Mouse (Mus musculus) liver, embryonic 12.5 days (tissue): ENCODE data around the gene Otub1. TPM values are rescaled to one million over a fixed set of nuclear protein-coding genes. Genes with fewer than 3 reads are reported as not detected.

Experiments used
- ATAC-seq: fragments of 200-750 bp; cut with Nextera tagmentation; 2 replicates; pipeline ENCODE4 v1.8.0; 2017; ENCODE audit warnings: moderate number of reproducible peaks, mild to moderate bottlenecking, moderate library complexity
- H3K27ac ChIP-seq: fragments of 300-500 bp; sonication (generic); 2 replicates; pipeline ENCODE4 v1.5.1; 2016; ENCODE audit warnings: mild to moderate bottlenecking
- H3K27me3 ChIP-seq: fragments of 300-500 bp; sonication (generic); replicated peaks from 2 replicates; pipeline ENCODE4 v1.6.1; 2016; ENCODE audit warnings: mild to moderate bottlenecking, moderate library complexity
- H3K36me3 ChIP-seq: fragments of 300-500 bp; sonication (generic); 2 replicates; pipeline ENCODE4 v1.6.1; 2016; ENCODE audit warnings: mild to moderate bottlenecking, moderate library complexity
- H3K4me1 ChIP-seq: fragments of 300-500 bp; sonication (generic); 2 replicates; pipeline ENCODE4 v1.6.1; 2016
- H3K4me2 ChIP-seq: fragments of 300-500 bp; sonication (generic); 2 replicates; pipeline ENCODE4 v1.6.1; 2016; ENCODE audit warnings: mild to moderate bottlenecking, moderate library complexity
- H3K4me3 ChIP-seq: fragments of 300-500 bp; sonication (generic); 2 replicates; pipeline ENCODE4 v1.5.1; 2016; ENCODE audit warnings: mild to moderate bottlenecking, moderate library complexity
- H3K9ac ChIP-seq: fragments of 300-500 bp; sonication (generic); 2 replicates; pipeline ENCODE4 v1.6.1; 2016; ENCODE audit warnings: mild to moderate bottlenecking, moderate library complexity
- H3K9me3 ChIP-seq: fragments of 300-500 bp; sonication (generic); replicated peaks from 2 replicates; pipeline ENCODE4 v1.6.1; 2016; ENCODE audit warnings: mild to moderate bottlenecking, moderate library complexity
- WGBS: fragments of 180-500 bp; shearing (Covaris S2); methylation state at CpG from one replicate; pipeline ENCODE4 v1.1.7; 2016; ENCODE audit not compliant: insufficient replicate concordance; 5-methylcytosine and 5-hydroxymethylcytosine counted together
- polyA plus RNA-seq: library from polyadenylated mRNA; unstranded; fragments of >200 nt; fragmentation: Nextera tagmentation; extraction: Ambion mirVana; gene quantifications from 2 replicates; pipeline ENCODE4 v1.2.1, GENCODE M21; 2016

Gene Otub1
- polyA plus RNA-seq, 1 experiment from 2014 or later = 85.2 TPM

GRCm38 (mm10) chr19:7200427-7200826 lies 5.7 kb downstream of the Otub1 start:
- Histone ChIP-seq H3K27ac (no peak overlapping the region), H3K4me1 (peaks cover 37% of the 10 kb centered on the region), H3K36me3 (peaks cover 79% of the 10 kb centered on the region), H3K27me3 (no peaks in the 10 kb centered on the region), H3K4me2 (no peak overlapping the region), H3K4me3 (no peak overlapping the region), H3K9ac (no peak overlapping the region), H3K9me3 (no peaks in the 10 kb centered on the region)
- no peak for ATAC-seq
- 46% methylated on average over 1 of the region's 1 CpGs for WGBS

- 91% methylated on average over 13 of the region's 13 CpGs for WGBS
- Histone ChIP-seq H3K36me3 (peaks cover 73% of the 10 kb centered on the region), H3K9ac (no peak overlapping the region)
Observed at GRCm38 (mm10) chr19:7199089-7199488, 7.0 kb downstream of the Otub1 start.

DNA sequence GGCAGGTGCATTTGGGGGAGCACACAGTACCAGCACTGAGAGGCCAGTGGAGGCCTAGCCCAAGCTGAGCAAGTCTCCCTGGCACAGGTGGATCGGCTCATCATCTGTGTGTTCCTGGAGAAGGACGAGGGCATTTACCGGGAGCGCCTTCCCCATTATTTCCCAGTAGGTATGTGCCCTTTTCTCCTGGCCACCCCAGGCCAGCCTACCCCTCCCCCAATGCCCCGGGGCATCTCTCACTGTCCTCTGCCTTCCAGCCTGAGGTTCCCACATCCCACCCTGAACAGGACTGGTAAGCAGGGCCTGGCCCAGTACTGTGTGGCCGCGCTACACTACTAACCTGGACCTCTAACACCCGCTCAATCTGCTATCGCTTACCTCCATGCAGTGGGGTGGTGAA lies 8.7 kb downstream of the Otub1 start:
- Histone ChIP-seq H3K9me3 (no peaks in the 10 kb centered on the region), H3K27ac (no peak overlapping the region), H3K36me3 (peaks cover 57% of the 10 kb centered on the region), H3K4me1 (peaks cover 24% of the 10 kb centered on the region), H3K9ac (no peak overlapping the region), H3K4me2 (no peak overlapping the region), H3K4me3 (no peak overlapping the region), H3K27me3 (peaks cover 7% of the 10 kb centered on the region)
- WGBS = 92% methylated on average over 9 of the region's 9 CpGs
- 0 out of 2 replicates have a peak, but pooled peaks have one; percentile 29 for ATAC-seq

More at GRCm38 (mm10) chr19:7199089-7199488, 7.0 kb downstream of the Otub1 start:
- no peak for ATAC-seq
- Histone ChIP-seq H3K27ac (no peak overlapping the region), H3K9me3 (no peaks in the 10 kb centered on the region), H3K4me3 (no peak overlapping the region), H3K27me3 (no peaks in the 10 kb centered on the region), H3K4me2 (no peak overlapping the region), H3K4me1 (peaks cover 24% of the 10 kb centered on the region)

DNA sequence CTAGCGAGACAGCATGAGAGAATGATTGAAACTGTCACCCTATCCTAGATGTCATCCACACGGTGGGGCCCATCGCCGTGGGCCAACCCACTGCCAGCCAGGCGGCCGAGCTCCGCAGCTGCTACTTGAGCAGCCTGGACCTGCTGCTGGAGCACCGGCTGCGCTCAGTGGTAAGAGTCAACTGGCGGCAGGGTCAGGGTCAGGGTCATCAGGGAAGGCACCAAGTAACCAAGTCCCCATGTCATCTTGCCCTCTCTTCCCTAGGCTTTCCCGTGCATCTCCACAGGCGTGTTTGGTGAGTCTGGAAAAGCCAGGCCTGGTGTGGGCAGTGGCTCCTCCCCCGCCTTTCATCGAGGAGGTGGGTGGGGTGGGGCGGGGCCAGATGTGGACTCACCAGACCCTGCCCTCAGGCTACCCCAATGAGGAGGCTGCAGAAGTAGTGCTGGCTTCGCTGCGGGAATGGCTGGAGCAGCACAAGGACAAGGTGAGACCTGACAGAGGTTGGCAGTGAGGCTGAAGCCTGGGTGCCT lies 9.3 kb downstream of the Otub1 start:
- H3K27ac ChIP-seq = no peak overlapping the region
- peaks cover 9% of the 10 kb centered on the region for H3K27me3 ChIP-seq
- WGBS = 37% methylated on average over 17 of the region's 17 CpGs
- H3K4me3 ChIP-seq = no peak overlapping the region
- H3K9me3 ChIP-seq = no peaks in the 10 kb centered on the region
- peaks cover 27% of the 10 kb centered on the region for H3K4me1 ChIP-seq
- ATAC-seq = peak; percentile 16; the same call in 1 of the 2 replicates
- no peak overlapping the region for H3K9ac ChIP-seq
- H3K36me3 ChIP-seq = peaks cover 53% of the 10 kb centered on the region
- H3K4me2 ChIP-seq = no peak overlapping the region

DNA sequence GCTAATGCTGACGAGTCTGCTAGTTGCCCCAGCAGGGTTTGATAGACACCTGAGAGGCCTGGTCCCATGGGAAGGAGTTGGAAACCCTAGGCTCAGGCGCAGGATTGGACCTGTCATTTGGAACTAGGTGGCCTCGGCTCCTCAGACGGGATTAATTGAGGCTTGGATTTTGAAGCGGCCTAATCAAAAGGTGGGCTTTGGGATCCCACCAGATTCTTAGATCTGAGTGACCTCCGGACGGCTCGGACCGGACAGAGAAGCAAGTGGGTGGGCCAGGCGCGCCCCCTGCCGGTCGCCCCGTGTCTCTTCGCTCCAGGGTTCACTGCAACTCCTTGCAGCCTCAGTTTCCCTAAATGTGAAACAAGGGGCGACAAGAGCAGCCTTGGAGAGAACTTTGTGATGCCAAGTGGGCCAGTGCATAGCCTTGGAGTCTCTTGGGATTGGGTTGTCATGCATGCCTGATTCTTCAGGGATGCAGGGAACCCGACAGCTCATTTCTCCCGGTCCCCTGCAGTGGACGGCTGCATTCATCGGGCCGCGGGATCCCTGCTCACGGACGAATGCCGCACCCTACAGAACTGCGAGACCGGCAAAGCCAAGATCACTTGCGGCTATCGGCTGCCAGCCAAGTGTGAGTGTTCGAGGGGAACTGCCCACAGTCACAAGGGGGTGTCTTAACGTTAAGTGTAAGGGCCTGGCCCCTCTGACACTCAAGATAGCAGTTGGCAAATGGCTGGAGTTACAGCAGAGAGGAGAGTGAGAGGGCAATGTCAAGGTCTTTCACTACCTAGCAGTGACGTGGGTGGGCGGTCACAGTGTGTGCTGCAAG lies 10.0 kb downstream of the Otub1 start:
- 24% methylated on average over 33 of the region's 33 CpGs for WGBS
- no peak overlapping the region for H3K4me2 ChIP-seq
- no peak for ATAC-seq
- H3K4me1 ChIP-seq = peaks cover 31% of the 10 kb centered on the region
- peaks cover 16% of the 10 kb centered on the region for H3K27me3 ChIP-seq
- peaks cover 46% of the 10 kb centered on the region for H3K36me3 ChIP-seq
- no peaks in the 10 kb centered on the region for H3K9me3 ChIP-seq
- no peak overlapping the region for H3K27ac ChIP-seq
- H3K9ac ChIP-seq = no peak overlapping the region
- H3K4me3 ChIP-seq = no peak overlapping the region

DNA sequence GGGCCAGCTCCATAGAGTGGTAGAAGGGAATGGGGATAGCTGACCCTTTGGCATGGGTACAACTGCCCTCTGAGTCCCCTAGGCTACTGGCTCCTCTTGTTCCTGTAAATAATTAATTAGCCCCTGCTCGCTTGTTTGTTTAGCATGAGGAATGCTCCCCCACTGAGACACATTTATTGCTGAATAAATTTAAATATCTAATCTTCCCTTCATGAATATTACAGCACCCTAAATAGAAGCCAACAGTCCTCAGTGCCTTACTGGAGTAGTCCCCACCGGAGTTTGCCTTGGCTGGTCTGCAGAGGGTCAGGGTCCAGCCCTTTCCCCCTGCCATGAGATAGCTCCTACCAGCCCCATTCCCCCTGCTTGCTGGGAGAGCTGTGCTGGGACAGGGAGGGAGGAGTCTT lies 13.6 kb downstream of the Otub1 start:
- 48% methylated on average over 2 of the region's 2 CpGs for WGBS
- Histone ChIP-seq H3K4me2 (no peak overlapping the region), H3K9me3 (no peaks in the 10 kb centered on the region), H3K4me1 (peaks cover 35% of the 10 kb centered on the region), H3K27ac (no peak overlapping the region), H3K27me3 (peaks cover 39% of the 10 kb centered on the region), H3K4me3 (no peak overlapping the region), H3K36me3 (peaks cover 10% of the 10 kb centered on the region), H3K9ac (no peak overlapping the region)
- ATAC-seq = no peak

- H3K9ac ChIP-seq = no peak overlapping the region
- peaks cover 3% of the 10 kb centered on the region; the same call in 1 of the 2 replicates for H3K36me3 ChIP-seq
- H3K4me3 ChIP-seq = no peak overlapping the region
- peaks cover 27% of the 10 kb centered on the region for H3K4me1 ChIP-seq
- H3K4me2 ChIP-seq = no peak overlapping the region
- H3K9me3 ChIP-seq = no peaks in the 10 kb centered on the region
- WGBS = 31% methylated on average over 6 of the region's 6 CpGs
- H3K27ac ChIP-seq = no peak overlapping the region
- peak; percentile 28; the same call in 1 of the 2 replicates for ATAC-seq
- H3K27me3 ChIP-seq = peaks cover 48% of the 10 kb centered on the region
Observed at GRCm38 (mm10) chr19:7191639-7192038, 14.5 kb downstream of the Otub1 start.

GRCm38 (mm10) chr19:7190986-7191385 lies 15.1 kb downstream of the Otub1 start:
- 54% methylated on average over 5 of the region's 5 CpGs for WGBS
- H3K4me3 ChIP-seq = no peak overlapping the region
- no peak overlapping the region for H3K9ac ChIP-seq
- ATAC-seq = no peak
- no peaks in the 10 kb centered on the region for H3K36me3 ChIP-seq
- peaks cover 21% of the 10 kb centered on the region for H3K4me1 ChIP-seq
- no peak overlapping the region for H3K27ac ChIP-seq
- H3K27me3 ChIP-seq = peaks cover 55% of the 10 kb centered on the region
- no peak overlapping the region for H3K4me2 ChIP-seq
- no peaks in the 10 kb centered on the region for H3K9me3 ChIP-seq

DNA sequence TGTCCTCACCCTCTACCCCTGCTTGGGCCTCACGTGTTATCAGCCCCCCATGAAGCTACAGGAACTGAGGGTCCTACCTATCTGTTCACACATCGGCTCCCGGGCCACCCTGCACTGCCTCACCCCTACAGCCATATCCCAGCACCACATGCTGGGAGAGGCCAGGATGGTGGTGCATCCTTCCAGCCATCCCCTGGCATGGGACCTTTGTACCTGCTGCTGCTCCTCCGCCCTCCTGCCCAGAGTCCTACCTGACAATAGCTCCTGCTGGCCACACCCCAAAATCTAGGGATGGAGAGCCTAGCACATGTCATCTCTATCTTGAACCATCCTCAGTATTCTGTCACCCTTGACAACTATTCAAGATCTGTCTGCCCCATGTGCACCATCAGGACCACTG lies 17.1 kb downstream of the Otub1 start:
- H3K27ac ChIP-seq = no peak overlapping the region
- H3K4me3 ChIP-seq = no peak overlapping the region
- H3K4me1 ChIP-seq = peaks cover 18% of the 10 kb centered on the region; the same call in 1 of the 2 replicates
- peaks cover 74% of the 10 kb centered on the region for H3K27me3 ChIP-seq
- H3K9me3 ChIP-seq = no peaks in the 10 kb centered on the region
- no peaks in the 10 kb centered on the region for H3K36me3 ChIP-seq
- no peak overlapping the region for H3K4me2 ChIP-seq
- 48% methylated on average over 4 of the region's 4 CpGs for WGBS
- H3K9ac ChIP-seq = no peak overlapping the region
- ATAC-seq = no peak

DNA sequence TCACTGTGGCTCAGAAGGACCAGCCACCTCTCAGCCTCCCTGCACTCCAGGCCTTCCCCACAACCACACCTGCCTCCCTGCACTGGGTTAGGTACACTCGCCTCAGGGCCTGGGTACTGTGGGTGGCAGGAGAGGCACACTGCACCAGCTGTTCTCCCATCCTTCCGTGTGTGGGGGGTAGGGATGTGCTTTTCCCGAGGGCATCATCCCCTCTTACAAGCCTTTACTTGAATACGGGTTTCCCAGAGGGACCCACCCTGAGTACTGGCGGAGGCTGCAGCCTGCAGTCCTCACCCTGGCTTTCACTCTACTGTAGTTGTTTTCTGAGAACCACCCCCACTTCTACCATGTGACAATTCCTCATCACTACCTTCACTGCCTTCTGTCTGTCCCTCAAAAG lies 19.0 kb downstream of the Otub1 start:
- no peak for ATAC-seq
- H3K27ac ChIP-seq = no peak overlapping the region
- peaks cover 16% of the 10 kb centered on the region for H3K4me1 ChIP-seq

GRCm38 (mm10) chr19:7185715-7186291 lies 20.3 kb downstream of the Otub1 start:
- Histone ChIP-seq H3K4me2 (no peak overlapping the region), H3K9me3 (no peaks in the 10 kb centered on the region), H3K36me3 (no peaks in the 10 kb centered on the region), H3K27me3 (peaks cover 90% of the 10 kb centered on the region), H3K4me3 (no peak overlapping the region), H3K4me1 (peaks cover 10% of the 10 kb centered on the region), H3K9ac (no peak overlapping the region), H3K27ac (no peak overlapping the region)
- WGBS = 21% methylated on average over 18 of the region's 18 CpGs
- ATAC-seq = no peak

More for the DNA sequence above, 19.0 kb downstream of the Otub1 start:
- WGBS = 52% methylated on average over 5 of the region's 5 CpGs
- H3K9ac ChIP-seq = no peak overlapping the region
- no peak overlapping the region for H3K4me2 ChIP-seq
- no peaks in the 10 kb centered on the region for H3K36me3 ChIP-seq
- no peaks in the 10 kb centered on the region for H3K9me3 ChIP-seq
- peaks cover 85% of the 10 kb centered on the region for H3K27me3 ChIP-seq
- no peak overlapping the region for H3K4me3 ChIP-seq

GRCm38 (mm10) chr19:7185059-7185458 lies 21.1 kb downstream of the Otub1 start:
- Histone ChIP-seq H3K9me3 (no peaks in the 10 kb centered on the region), H3K4me2 (no peak overlapping the region), H3K4me3 (no peak overlapping the region), H3K4me1 (peaks cover 10% of the 10 kb centered on the region), H3K27ac (no peak overlapping the region), H3K36me3 (no peaks in the 10 kb centered on the region), H3K9ac (no peak overlapping the region), H3K27me3 (peaks cover 97% of the 10 kb centered on the region)
- ATAC-seq = no peak
- WGBS = 60% methylated on average over 4 of the region's 4 CpGs
